Mouse (Mus musculus) liver, embryonic 11.5 days (tissue): ENCODE results near the gene Agbl4. TPM values are rescaled to one million over a fixed set of nuclear protein-coding genes. Genes with fewer than 3 reads are reported as not detected.

ENCODE experiments used
- ATAC-seq: fragments of 200-750 bp; cut with Nextera tagmentation; replicated peaks from 2 replicates; pipeline ENCODE4 v1.8.0; 2017; ENCODE audit warnings: moderate number of reproducible peaks, mild to moderate bottlenecking, moderate TSS enrichment, moderate library complexity; ENCODE audit not compliant: low FRiP score
- DNase-seq: peaks from one replicate; pipeline ENCODE4 v3.0.0-alpha.2; 2017; ENCODE audit warnings: low spot score
- H3K27ac ChIP-seq: fragments of 300-500 bp; sonication (generic); 2 replicates; pipeline ENCODE4 v1.5.1; 2014; ENCODE audit warnings: mild to moderate bottlenecking, low read depth, low read length, control low read depth
- H3K27me3 ChIP-seq: fragments of 300-500 bp; sonication (generic); replicated peaks from 2 replicates; pipeline ENCODE4 v1.6.1; 2014; ENCODE audit warnings: low read length, mixed read lengths; ENCODE audit not compliant: control insufficient read depth, insufficient read depth
- H3K36me3 ChIP-seq: fragments of 300-500 bp; sonication (generic); 2 replicates; pipeline ENCODE4 v1.6.1; 2014; ENCODE audit warnings: mild to moderate bottlenecking, low read length, moderate library complexity, mixed read lengths; ENCODE audit not compliant: control insufficient read depth, insufficient read depth
- H3K4me1 ChIP-seq: fragments of 300-500 bp; sonication (generic); replicated peaks from 2 replicates; pipeline ENCODE4 v1.6.1; 2014; ENCODE audit warnings: low read length, mixed read lengths; ENCODE audit not compliant: control insufficient read depth, insufficient read depth
- H3K4me2 ChIP-seq: fragments of 300-500 bp; sonication (generic); 2 replicates; pipeline ENCODE4 v1.6.1; 2014; ENCODE audit warnings: mild to moderate bottlenecking, control low read depth, moderate library complexity
- H3K4me3 ChIP-seq: fragments of 300-500 bp; sonication (generic); 2 replicates; pipeline ENCODE4 v1.5.1; 2014; ENCODE audit warnings: low read depth, low read length, control low read depth
- H3K9ac ChIP-seq: fragments of 300-500 bp; sonication (generic); 2 replicates; pipeline ENCODE4 v1.6.1; 2014; ENCODE audit warnings: low read depth, low read length, control low read depth
- H3K9me3 ChIP-seq: fragments of 300-500 bp; sonication (generic); 2 replicates; pipeline ENCODE4 v1.6.1; 2016; ENCODE audit warnings: low read length, inconsistent platforms, mixed read lengths; ENCODE audit not compliant: control insufficient read depth
- WGBS: fragments of 180-500 bp; shearing (Covaris S2); extraction: QIAGEN DNeasy Blood & Tissue Kit; methylation state at CpG from one replicate; pipeline ENCODE4 v1.1.7; 2014; 5-methylcytosine and 5-hydroxymethylcytosine counted together
- polyA plus RNA-seq: library from polyadenylated mRNA; unstranded; fragments of >200 nt; fragmentation: Nextera tagmentation; extraction: Ambion mirVana; gene quantifications from 2 replicates; pipeline ENCODE4 v1.2.1, GENCODE M21; 2014

Gene Agbl4
- polyA plus RNA-seq, 1 experiment from 2014 or later = not detected

DNA sequence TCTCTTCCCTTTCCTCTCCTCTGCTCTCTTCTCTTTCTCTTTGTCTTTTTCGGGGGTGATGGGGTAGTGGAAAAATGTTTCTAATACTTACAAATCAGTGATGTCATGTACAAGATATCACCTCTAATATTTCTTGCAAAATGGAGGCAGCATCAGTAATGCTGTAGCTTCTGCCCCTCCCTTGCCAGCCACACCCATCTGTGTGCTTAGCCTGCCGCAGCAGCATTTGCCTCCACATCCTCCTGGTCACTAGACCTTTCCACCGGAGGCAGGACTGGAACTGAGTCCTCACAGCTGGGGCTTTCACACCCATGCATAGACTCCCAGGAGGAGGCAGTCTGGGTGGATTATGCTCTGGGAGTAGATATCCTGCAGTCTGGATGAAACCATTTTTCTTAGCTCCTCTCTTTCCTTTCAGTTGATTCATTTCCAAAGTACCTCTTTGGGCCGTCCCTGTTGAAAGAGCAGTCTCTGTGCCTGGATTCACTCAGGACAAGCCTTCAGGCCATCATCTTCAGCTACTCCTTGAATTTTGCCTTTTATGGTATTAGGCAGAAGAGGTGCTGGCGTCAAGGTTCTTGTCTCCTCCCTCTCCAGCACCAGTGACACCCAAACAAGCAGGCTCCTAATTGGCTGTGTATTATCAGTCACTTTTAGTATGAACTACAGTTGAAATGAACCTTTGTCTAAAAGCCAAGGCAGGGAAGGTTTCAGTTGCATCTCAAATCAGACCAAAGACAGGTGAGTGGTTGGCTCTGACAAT lies 1105.7 kb downstream of the Agbl4 start:
- no peaks in the 10 kb centered on the region for H3K4me1 ChIP-seq
- ATAC-seq = 0 out of 2 replicates have a peak, but pooled peaks have one; percentile 51
- no peak for DNase-seq
- WGBS = 61% methylated on average over 5 of the region's 5 CpGs
- H3K9me3 ChIP-seq = no peaks in the 10 kb centered on the region
- no peak overlapping the region for H3K9ac ChIP-seq
- H3K27ac ChIP-seq = no peak overlapping the region
- H3K27me3 ChIP-seq = no peaks in the 10 kb centered on the region
- no peak overlapping the region for H3K4me2 ChIP-seq
- no peaks in the 10 kb centered on the region for H3K36me3 ChIP-seq
- no peak overlapping the region for H3K4me3 ChIP-seq

DNA sequence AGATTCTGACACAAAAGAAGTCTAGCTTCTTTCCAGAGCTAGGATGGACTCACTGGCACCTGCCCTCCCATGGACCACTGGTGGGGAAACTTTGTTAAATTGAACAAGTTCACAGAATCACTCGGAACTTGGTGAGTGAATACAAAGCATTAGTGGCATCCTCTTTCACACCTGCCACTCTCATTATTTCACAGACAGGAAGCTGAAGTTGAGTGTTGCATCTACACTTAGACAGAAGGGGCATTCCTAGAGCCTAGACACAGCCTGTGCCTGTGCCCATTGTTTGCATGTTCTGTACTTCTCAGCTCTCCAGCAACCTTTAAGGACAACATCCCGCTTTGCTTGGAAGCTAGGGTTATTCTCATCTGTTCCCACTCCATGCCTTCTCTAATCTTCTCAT lies 1107.5 kb downstream of the Agbl4 start:
- H3K4me1 ChIP-seq = no peaks in the 10 kb centered on the region
- DNase-seq = no peak
- no peaks in the 10 kb centered on the region for H3K36me3 ChIP-seq
- H3K27ac ChIP-seq = no peak overlapping the region
- H3K4me3 ChIP-seq = no peak overlapping the region
- H3K9ac ChIP-seq = no peak overlapping the region
- no peak for ATAC-seq
- H3K4me2 ChIP-seq = no peak overlapping the region
- 90% methylated on average over 2 of the region's 2 CpGs for WGBS
- H3K27me3 ChIP-seq = no peaks in the 10 kb centered on the region
- no peaks in the 10 kb centered on the region for H3K9me3 ChIP-seq

DNA sequence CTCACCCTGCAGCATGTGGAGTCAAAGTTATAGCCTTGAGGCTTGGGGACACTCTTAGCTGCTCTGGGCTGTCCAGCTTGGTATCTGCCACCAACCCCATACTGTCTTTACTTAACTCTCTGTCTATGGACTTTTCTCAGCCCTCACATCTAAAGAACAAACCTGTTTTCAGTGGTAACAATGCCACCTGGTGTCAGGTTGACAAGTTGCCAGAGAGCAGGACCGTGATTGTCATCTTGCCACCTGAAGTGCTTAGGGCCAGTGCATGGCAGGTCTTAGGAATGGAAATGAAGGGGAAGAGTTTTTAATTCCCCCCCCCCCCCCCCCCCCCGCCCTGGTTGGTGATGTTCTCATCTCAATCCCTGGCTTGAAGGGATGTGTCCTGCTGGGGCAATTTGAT lies 1112.7 kb downstream of the Agbl4 start:
- WGBS = 32% methylated on average over 1 of the region's 2 CpGs
- H3K9ac ChIP-seq = no peak overlapping the region

DNA sequence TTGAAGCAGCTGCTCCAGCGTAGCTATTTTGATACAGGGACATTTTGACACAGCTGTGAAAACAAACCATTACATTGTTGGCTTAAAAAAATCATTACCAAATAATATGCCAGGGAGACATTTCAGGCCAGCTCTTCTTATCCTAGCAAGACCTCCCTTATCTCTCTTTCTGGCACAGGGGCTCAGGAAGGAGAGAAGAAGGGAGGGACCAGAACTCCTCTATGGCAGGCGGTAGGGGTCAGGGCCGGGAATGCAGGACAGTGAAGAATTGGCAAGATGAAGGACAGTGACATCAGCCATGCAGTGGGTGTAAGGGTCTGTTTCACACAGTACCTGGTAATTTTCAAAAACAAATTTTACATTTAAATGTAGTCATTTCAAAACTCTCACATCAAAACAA lies 1116.5 kb downstream of the Agbl4 start:
- Histone ChIP-seq H3K27me3 (no peaks in the 10 kb centered on the region), H3K4me2 (no peak overlapping the region), H3K27ac (no peak overlapping the region), H3K9ac (no peak overlapping the region), H3K4me1 (no peaks in the 10 kb centered on the region; the same call in 1 of the 2 replicates), H3K36me3 (no peaks in the 10 kb centered on the region), H3K9me3 (no peaks in the 10 kb centered on the region), H3K4me3 (no peak overlapping the region)
- DNase-seq = no peak
- no peak for ATAC-seq
- 41% methylated on average over 3 of the region's 3 CpGs for WGBS

More for the DNA sequence above, 1112.7 kb downstream of the Agbl4 start:
- Histone ChIP-seq H3K27me3 (no peaks in the 10 kb centered on the region), H3K36me3 (no peaks in the 10 kb centered on the region), H3K27ac (no peak overlapping the region), H3K4me3 (no peak overlapping the region), H3K9me3 (no peaks in the 10 kb centered on the region), H3K4me2 (no peak overlapping the region), H3K4me1 (no peaks in the 10 kb centered on the region; the same call in 1 of the 2 replicates)
- DNase-seq (no peak), ATAC-seq (no peak)

DNA sequence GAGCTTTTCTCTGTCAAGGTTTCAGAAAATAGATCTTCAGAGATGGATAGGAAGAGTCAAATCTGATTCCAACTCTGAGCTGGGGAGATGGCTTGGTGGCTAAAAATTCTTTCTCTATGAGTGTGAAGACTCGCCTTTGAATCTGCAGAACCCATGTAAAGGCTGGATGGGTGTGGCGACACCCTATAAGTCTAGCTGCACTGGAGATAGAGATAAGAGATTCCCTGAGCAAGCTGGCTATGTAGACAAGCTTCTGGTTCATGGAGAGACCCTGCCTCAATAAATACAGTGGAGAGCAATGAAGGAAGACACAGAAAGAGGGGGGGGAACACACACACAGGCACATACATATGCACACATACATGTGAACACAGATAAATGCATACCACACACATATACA lies 1118.7 kb downstream of the Agbl4 start:
- Histone ChIP-seq H3K4me2 (no peak overlapping the region), H3K36me3 (no peaks in the 10 kb centered on the region), H3K9me3 (no peaks in the 10 kb centered on the region), H3K27me3 (no peaks in the 10 kb centered on the region), H3K4me1 (no peaks in the 10 kb centered on the region; the same call in 1 of the 2 replicates), H3K27ac (no peak overlapping the region), H3K4me3 (no peak overlapping the region), H3K9ac (no peak overlapping the region)
- DNase-seq (no peak), ATAC-seq (peak; percentile 47; the same call in 1 of the 2 replicates)
- 78% methylated on average over 2 of the region's 2 CpGs for WGBS

DNA sequence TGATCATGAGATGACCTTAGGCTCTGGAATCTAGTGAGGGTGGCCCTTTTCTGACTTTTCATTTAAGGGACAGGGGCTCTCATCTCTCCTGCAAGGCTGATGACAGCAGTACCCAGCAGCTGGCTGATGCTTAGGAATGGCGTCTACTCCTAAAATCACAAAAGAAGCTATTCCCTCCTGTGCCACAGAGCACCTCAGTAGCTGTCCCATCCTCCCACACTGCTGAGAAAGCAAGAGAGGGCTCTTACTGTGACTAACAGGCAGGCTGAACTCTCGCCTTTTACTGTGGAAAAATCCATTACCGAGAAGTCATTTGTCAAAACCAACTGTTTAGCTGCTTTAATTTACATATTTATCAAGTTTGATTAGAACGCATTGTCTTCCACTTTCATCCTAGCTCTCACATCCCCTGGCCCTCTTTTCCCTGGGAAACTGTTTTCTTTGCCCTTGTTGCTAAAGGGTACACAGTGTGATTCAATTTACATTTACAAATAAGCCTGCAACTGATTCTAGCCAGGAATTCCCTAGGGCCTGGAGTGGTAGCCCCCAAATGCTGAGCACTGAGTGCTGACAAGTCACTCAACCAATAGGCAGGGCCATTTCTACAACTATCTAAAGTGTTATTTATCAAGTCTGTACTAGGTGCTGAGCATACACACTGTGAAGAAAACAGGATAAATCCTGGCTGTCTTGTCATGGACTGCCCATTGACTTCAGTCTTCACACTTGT lies 1119.8 kb downstream of the Agbl4 start:
- no peak overlapping the region for H3K9ac ChIP-seq
- H3K9me3 ChIP-seq = no peaks in the 10 kb centered on the region
- ATAC-seq (no peak), DNase-seq (no peak)
- H3K27me3 ChIP-seq = no peaks in the 10 kb centered on the region
- no peak overlapping the region for H3K27ac ChIP-seq
- H3K36me3 ChIP-seq = no peaks in the 10 kb centered on the region
- no peaks in the 10 kb centered on the region; the same call in 1 of the 2 replicates for H3K4me1 ChIP-seq
- 39% methylated on average over 4 of the region's 4 CpGs for WGBS
- no peak overlapping the region for H3K4me2 ChIP-seq
- H3K4me3 ChIP-seq = no peak overlapping the region

DNA sequence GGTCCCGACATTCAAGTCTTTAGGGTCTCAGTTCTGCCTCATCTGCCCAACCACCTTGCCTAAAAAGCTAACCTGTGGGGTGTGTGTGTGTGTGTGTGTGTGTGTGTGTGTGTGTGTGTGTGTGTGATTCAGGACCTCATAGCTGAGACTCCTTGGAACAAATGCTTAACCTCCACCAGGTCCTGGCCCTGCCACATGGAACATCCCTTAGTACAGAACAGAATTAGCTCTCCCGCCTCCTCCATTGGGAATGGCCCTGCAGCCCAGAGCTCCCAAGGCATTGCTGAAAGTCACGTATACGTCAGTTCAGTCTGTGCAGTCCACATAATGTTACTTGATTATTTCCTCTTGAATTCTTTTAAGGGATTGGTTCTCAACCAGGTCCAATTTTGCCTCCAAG lies 1120.7 kb downstream of the Agbl4 start:
- Histone ChIP-seq H3K4me3 (no peak overlapping the region), H3K9ac (no peak overlapping the region), H3K27me3 (no peaks in the 10 kb centered on the region), H3K27ac (no peak overlapping the region), H3K4me2 (no peak overlapping the region), H3K36me3 (no peaks in the 10 kb centered on the region), H3K9me3 (no peaks in the 10 kb centered on the region), H3K4me1 (no peaks in the 10 kb centered on the region; the same call in 1 of the 2 replicates)
- WGBS = 91% methylated on average over 4 of the region's 4 CpGs
- no peak for ATAC-seq
- no peak for DNase-seq

DNA sequence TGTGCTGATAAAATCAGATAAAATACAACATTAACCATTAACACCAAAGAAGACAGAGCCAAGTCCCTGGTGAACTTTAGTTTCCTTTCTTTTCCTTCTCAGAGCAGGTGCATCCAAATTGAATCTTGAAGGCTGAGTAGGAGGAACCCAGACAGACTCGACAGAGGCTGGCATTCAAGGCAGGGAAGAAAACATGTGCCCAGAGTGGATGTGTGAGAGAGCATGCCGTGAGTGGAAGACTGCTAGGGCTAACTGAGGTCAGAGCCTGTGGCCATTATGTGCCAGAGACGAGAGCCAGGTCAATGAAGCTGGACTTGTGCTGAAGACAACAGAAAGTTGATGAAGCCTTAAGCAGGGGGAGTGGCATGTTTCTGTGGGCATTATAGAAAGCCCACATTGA lies 1121.8 kb downstream of the Agbl4 start:
- H3K4me3 ChIP-seq = no peak overlapping the region
- 60% methylated on average over 3 of the region's 3 CpGs for WGBS
- no peaks in the 10 kb centered on the region for H3K9me3 ChIP-seq
- ATAC-seq (no peak), DNase-seq (no peak)
- H3K27me3 ChIP-seq = no peaks in the 10 kb centered on the region
- no peaks in the 10 kb centered on the region; the same call in 1 of the 2 replicates for H3K4me1 ChIP-seq
- H3K9ac ChIP-seq = no peak overlapping the region
- no peaks in the 10 kb centered on the region for H3K36me3 ChIP-seq
- no peak overlapping the region for H3K4me2 ChIP-seq
- no peak overlapping the region for H3K27ac ChIP-seq
